Mouse (Mus musculus): ENCODE data around the gene Odaph.
A peak's percentile ranks its signal among the peaks of the same experiment; 100 is the strongest.
"Not testable (repeated sequence)": the region's sequence is repeated elsewhere in the genome, so short reads cannot be mapped to it uniquely, and the experiment has no call there.

Odaph gene

DNA sequence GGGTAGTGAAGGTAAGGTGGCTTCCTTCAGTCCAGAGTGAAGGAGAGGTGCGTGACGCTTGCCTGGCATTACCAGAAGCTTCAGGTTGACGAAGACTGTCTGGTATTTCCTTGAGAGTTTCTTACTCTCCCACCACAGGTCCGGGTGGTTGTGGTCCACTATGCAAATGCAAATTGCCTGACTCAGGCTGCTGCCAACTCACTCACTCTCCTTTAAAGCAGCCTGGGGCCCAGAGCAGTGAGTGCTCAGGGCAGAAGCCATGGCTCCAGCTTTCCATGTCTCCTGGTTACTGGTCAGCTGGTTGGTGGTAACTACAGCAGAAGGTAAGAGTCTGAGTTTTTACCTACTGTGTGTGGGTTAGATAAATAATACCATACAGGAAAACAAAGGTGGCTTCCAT lies at the start of gene Odaph:
TSS of gene Odaph (plus strand) at position 240 of the 400 bp plus-strand sequence.
- no peak for DNase-seq

GRCm38 (mm10) chr5:91945609-91946008 lies 41.7 kb upstream of the Odaph start:
- not testable (repeated sequence) for DNase-seq

DNA sequence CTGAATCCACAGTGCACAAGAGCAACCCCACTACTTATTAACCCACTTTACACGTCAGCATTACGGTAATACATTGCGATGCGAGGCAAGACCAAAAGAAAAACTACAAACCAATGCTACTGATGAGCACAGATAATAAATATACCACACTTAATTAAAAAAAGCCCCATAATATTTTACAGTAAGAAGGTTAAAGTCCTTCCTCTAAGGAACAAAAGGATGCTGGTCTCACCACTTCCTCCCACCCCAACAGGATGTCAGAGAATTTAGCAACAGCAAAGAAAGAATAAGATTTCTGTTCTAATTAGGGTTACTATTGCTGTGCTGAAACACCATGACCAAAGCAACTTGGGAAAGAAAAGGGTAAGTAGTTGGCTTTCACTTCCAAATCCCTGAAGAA lies 40.3 kb upstream of the Odaph start:
- no peak for DNase-seq

- no peak for DNase-seq
Observed at GRCm38 (mm10) chr5:91949441-91949840, 37.8 kb upstream of the Odaph start.

DNA sequence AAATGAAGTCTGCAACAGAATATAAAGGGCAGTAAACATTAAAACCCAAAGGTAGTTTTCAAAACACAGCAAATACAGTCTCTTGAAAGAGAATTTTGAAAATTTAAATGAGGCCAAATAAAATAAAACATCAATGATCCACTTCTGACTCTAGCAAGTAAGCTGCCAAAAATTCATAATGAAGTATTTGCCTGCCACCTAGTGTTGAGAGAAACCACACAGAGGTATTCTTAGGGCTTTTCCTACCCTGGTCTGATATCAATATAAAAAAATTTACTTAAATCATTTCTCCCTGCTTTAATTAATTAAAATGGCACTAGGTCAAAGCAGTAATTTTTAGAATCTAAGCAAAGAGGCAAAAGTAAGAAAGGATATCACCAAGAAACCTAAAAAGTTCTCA lies 35.9 kb upstream of the Odaph start:
- DNase-seq = no peak

GRCm38 (mm10) chr5:91956991-91957760 lies 30.1 kb upstream of the Odaph start:
- DNase-seq = no peak

GRCm38 (mm10) chr5:91959096-91959495 lies 28.2 kb upstream of the Odaph start:
- DNase-seq = no peak

DNA sequence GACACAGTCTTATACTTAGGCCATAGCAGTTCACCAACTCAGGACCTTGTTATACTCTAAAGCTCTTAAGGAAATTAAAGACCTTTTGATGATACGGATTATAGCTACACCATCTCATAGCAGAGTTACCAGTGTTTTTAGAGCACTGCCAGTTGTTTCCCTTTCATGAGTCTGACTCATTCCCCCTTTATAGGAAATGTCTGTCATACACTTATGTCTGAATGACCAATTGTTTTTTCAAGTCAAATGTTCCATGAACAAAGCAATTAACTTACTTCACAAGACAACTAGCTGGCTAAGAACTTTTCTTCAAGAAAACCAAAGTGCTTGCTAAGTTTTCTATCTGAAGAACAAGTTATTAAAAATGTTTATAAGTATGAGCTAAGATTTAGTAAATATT lies 27.3 kb upstream of the Odaph start:
- DNase-seq = no peak

- DNase-seq = no peak
Observed at GRCm38 (mm10) chr5:91960606-91961254, 26.5 kb upstream of the Odaph start.

GRCm38 (mm10) chr5:91961370-91961769 lies 25.9 kb upstream of the Odaph start:
- no peak for DNase-seq

DNA sequence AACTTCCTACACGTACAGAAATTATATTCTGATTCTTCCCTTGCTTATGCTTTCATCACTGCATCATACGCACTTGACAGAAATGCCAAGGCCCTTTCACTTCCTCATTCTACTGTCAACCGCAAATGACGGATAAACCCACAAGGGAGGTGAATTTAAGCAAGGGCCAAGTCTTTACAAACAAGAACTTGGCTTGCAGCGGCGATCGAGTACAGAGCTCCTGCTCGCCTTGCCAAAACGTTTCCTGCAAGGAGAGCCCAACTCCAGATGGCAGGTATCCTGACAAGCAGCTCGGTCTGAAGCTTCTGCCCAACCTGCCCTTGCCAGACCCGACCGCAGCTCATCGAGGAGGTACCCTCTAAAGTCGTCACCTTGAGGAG lies 25.0 kb upstream of the Odaph start:
- DNase-seq = no peak

DNA sequence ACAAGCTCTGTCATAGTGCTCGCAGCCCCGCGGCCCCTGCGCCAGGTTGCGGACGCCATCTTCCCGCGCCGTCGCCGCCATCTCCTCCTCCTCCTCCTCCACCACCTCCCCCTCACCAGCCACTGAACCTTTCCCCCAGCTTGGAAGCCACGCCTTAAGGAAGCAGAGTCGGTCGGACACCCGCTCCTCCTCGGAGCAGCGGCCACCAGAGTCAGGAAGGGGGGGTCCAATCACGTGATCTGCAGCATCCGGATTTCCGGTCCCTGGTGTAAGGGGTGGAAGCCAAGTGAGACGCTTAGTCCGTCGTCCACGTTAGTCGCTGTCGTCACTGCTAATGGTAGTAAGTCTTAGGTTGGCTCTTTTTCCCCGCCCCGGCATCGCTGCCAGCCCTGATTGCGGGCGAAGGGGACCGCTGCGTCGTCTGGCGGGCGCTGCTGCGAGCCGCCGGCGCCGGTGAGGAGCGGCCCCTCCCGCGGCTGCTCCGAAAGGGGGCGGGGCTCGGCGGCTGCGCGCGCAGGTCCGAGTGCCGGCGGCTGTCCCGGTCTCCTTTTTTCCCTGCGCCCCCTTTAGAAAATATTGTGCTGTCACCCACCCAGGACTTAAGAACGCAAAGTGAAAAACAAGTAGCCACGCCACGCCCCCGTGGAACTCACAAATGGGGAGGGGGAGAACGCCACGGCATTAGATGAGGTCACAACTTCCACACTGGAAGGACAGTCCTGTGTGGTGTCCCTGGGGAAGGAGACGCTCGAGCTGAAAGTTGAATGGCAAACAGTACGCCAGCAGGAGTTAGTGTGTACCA lies 24.4 kb upstream of the Odaph start, which contains the start of gene Rchy1:
TSS of gene Rchy1 (minus strand) at position 430 of the 802 bp plus-strand sequence.
- DNase-seq = peak; percentile 94

DNA sequence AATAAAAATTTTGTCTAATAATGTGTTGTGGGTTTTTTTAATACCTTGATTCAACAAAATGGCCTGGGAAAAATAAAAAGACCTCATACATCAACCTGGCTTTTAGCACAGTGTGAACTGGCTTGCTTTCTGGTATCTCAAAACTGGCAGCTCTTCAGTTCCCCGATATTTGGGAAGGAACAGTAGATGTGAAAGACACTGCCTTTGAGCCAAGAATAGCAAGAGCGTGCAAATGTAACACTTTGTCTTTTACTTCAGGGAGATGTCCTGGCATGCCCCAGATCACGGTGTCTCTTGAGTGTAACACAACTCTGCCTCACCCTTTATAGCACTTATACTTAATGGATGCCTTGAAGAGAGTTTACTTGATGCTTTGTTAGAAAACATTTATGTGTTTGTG lies 15.2 kb upstream of the Odaph start:
- DNase-seq = no peak

GRCm38 (mm10) chr5:91974002-91974401 lies 13.3 kb upstream of the Odaph start:
- no peak for DNase-seq

DNA sequence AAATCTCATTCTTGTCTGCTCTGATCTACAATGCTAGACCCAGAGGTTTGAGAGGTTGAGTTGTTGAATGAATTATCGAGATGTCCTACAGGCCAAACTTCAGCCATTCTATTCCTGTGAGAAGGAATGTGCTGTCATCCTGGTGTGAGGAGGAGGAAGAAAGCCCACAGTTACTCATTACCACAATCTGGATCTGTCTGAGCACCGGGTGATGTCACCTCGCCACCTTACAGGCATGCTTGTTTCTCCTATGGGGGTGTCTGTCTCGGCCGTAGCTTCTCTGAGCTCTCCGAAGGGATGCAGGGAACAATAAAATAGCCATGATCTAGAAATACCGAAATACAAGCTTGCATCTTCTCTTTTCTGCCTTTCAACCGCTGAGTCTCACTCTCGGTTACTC lies 11.5 kb upstream of the Odaph start:
- no peak for DNase-seq

GRCm38 (mm10) chr5:91976566-91977396 lies 10.5 kb upstream of the Odaph start:
- DNase-seq = no peak

- DNase-seq = no peak
Observed at GRCm38 (mm10) chr5:91977397-91977770, 9.9 kb upstream of the Odaph start.

GRCm38 (mm10) chr5:91981176-91981840 lies 6.0 kb upstream of the Odaph start:
- no peak for DNase-seq

DNA sequence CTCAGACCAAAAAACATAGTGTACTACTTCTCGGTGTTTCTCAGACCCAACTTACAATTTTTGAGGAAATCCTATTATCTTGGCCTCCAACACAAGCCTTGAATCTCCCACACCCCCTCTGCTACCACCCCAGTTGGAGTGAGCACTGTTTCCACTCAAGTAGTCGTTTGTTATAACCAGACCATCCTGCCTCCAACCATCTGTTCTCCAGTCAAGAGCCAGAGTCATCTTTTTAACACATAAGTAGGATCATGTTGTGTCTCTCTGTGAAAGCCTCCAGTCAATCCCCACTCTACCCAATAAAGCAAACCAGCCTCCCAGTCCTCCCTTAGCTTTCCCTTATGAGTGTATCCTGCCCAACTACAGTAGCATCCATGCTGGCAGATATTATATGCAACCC lies 3.8 kb upstream of the Odaph start:
- DNase-seq = no peak

- DNase-seq = no peak
Observed at GRCm38 (mm10) chr5:91985721-91986120, 1.6 kb upstream of the Odaph start.

GRCm38 (mm10) chr5:91987799-91988198 lies 524 bp downstream of the Odaph start:
- DNase-seq = no peak

DNA sequence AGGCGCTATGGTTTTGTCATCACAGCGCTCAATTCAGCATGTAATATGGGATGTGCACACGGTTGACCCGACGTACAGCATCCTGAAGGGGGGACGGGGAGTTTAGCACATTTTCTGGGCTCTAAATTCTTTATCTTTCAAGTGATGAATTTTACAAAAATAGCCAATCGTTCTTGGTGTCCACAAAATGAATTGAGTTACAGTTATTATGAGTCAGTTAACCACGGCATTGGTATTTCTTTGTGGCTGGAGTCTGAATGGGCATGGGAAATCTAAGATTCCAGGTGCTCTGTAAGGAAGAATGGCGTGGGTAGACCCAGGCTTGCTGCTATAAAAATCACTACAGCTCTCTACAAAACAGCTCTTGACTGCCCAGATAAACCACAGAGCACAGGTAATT lies 2.0 kb downstream of the Odaph start:
- DNase-seq = no peak
